Mouse (Mus musculus) urinary bladder, postnatal 10 days (tissue): ENCODE measurements at regions not wholly inside any gene's neighbourhood (a gene's known extent, or its start where the extent isn't known, plus 50 kb on each side); places are given as distances from the start of the nearest gene placed in this dataset.

Experiments used
- DNase-seq: peaks from one replicate; pipeline ENCODE4 v3.0.0; 2022; ENCODE audit warnings: low spot score

GRCm38 (mm10) chr11:113028235-113028919 lies 246.4 kb downstream of the Sox9 start:
- DNase-seq: no peak

DNA sequence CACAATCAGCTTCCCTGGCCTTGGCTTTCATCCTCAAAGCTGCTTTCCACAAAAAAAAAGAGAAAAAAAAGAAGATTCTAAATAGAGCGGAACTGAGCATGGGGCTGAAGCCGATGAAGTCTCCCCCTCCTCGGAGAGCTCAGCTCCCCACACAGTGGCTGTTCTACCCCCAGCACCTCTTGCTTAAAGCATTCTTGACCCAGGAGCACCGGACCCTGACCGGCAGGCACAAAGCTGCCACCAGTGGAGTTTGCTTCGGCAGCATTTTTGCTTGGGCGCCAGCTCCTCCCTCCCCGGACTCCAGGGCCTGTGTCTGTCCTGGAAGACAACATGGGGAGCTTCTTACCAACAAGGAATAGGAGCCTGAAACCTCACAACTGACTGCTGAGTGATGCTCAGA lies 249.4 kb downstream of the Sox9 start:
- no peak for DNase-seq

GRCm38 (mm10) chr11:113032487-113033228 lies 250.6 kb downstream of the Sox9 start:
- no peak for DNase-seq

DNA sequence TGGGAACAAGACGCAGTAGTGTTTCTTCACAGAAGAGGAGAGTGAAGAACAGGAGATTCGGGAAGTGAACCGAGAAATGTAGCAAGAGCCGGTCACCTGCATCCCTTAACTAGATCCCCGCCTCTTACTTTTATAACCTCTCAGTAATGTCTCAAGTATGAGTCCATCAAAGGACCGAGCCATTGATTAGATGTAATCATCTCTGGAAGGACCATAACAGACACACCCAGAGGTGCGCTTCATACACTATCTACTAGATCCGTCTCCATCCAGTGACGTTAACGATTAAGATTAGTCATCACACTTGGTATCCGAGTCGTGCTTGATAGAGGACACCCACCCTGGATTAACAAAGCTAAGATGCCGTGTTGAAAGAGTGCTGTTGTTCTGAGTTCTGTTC lies 252.9 kb downstream of the Sox9 start:
- no peak for DNase-seq

- DNase-seq: no peak
Measured at GRCm38 (mm10) chr11:113037736-113038135, 255.7 kb downstream of the Sox9 start.

DNA sequence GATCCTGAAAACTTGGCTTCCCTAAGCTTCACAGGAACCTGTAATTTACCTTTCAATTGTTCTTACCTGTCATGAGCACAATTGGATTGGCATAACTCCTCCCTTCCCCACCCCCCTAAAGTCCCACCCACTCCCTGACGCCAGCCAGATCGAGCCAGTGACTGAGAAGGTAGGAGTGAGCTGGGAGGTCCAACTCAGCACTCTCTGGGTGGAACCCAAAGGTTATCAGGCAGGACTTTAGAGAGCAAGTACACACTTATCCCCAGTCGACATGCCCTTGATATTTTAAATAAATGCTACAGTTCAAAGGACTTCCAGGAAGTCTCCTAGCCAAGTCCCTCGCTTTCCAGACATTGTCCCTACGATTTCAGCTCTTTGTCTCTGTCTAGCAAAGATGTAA lies 260.7 kb downstream of the Sox9 start:
- DNase-seq: no peak

GRCm38 (mm10) chr11:113046200-113047051 lies 264.4 kb downstream of the Sox9 start:
- no peak for DNase-seq

GRCm38 (mm10) chr11:113048158-113048557 lies 266.1 kb downstream of the Sox9 start:
- no peak for DNase-seq

- no peak for DNase-seq
Measured at GRCm38 (mm10) chr11:113049593-113049992, 267.6 kb downstream of the Sox9 start.

DNA sequence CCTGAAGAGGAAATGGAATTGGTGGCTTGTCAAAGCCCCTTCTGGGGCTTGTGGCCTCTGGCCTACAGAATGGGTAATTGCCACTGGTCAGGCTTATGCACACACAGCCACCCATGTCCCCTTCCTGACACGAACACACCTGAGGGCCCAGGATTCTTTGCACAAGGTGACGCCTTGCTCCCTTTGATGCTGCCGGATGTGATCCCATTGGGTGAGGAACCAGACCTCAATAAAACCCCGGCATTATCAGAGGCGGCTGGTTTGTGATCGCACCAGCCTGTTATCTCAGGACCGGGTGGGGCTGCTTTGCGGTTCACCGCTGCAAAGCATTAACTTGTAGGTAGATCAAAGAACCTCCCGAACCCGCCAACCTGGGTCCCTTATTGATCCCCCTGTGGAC lies 270.5 kb downstream of the Sox9 start:
- no peak for DNase-seq

DNA sequence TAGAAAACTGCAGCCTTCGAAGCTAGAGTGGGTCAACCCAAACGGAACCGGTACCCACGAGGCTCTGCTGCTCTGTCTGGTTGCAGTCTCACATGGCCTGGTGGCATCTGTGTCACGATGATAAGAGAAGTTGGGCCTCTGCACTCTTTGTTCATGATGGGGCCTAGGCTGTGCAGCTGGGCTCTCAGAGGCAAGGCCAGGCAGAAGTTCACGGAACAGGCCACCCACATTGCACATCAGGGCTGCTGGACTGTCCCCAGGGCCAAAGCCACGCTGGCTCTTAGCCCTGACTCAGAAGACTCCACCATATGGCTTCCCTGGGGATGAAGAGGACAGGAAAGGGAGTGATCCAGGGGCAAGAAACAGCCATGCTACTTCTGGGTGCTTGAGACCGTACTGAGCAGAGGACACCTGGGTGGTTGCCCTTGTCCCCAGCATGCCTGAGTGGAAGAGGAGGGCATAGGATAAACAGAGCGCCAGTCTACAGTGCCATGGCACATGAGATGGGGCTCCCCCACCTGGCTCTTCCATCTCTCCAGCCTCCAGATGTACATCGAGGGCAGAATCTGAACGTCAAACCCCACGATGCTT lies 274.1 kb downstream of the Sox9 start:
- DNase-seq: no peak

GRCm38 (mm10) chr11:113056824-113057223 lies 274.8 kb downstream of the Sox9 start:
- no peak for DNase-seq

- DNase-seq: no peak
Measured at GRCm38 (mm10) chr11:113070365-113070764, 288.3 kb downstream of the Sox9 start.

DNA sequence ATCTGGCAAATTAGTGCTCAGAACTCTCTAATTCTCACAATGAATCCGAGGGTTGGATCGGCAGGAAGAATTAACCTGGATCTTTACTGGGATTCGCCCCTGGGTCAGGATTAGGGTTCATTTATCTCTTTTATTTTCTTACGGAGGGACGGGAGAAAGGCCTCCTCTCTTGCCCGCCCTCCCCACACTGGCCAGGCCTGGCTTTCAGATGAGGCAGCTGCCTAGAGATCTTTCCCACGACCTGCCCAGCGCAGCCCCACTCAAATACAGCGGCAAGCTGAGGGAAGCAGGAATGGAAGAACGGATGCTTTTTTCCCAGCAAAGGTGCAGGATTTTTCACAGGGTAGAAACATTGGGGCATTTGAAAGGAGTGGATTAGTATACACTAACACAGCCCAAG lies 289.9 kb downstream of the Sox9 start:
- no peak for DNase-seq

DNA sequence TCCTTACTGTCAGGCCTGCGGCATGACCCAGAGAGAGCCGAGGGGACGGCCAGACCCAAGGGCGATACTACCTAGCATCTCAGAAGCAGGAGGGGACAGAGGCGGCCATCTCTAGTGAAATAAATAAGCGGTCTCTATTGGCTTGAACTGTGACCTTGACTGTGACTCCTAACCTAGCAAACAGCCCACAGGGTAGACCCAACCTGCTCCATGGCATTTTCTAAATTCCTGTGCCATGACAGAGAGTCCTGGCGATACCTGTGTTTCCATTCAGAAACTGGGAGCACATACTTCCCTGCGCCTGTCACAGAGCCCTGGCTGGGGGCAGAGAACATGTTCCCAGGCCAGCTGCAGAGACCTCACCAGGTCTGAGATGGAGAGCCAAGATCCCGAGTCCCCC lies 292.3 kb downstream of the Sox9 start:
- no peak for DNase-seq

GRCm38 (mm10) chr11:113076371-113076770 lies 294.3 kb downstream of the Sox9 start:
- DNase-seq: no peak

DNA sequence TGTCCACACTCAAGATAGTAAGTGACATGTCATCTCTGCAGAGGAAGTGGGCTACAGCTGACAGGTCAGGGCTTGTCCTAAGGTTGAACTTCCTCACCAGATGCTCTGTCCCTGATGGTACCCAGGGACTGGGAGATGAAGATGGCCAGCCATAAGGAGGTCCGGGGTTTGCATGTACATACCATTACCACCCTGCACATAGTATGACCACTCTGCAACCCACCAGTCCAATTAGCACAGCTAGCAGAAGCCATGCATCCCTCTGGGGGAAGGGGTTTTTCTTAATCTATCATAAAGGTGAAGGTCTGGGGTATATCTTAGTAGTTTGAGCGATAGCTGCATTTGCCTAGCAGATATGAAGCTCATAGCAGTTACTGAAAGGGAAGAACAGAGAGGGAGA lies 298.3 kb downstream of the Sox9 start:
- DNase-seq: no peak

GRCm38 (mm10) chr11:113084442-113084841 lies 302.4 kb downstream of the Sox9 start:
- DNase-seq: no peak

DNA sequence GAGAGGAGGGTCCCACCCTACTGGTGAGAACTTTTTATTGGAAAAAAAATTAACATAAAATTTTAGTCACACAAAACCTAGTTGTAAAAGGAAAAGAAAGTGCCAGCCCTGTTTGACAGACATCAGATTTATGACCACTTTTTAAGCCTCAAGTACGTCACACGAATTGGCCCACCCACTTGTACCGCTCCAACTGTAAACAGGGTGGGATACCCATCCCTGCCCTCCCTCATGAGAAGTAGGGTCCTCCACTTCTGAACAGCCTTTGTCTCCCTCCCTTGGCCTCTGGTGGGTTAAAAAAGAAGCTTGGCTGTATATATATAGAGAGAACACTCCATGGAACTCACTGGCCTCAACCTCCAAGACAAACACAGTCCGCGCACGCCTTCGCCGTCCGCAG lies 303.5 kb downstream of the Sox9 start:
- no peak for DNase-seq

DNA sequence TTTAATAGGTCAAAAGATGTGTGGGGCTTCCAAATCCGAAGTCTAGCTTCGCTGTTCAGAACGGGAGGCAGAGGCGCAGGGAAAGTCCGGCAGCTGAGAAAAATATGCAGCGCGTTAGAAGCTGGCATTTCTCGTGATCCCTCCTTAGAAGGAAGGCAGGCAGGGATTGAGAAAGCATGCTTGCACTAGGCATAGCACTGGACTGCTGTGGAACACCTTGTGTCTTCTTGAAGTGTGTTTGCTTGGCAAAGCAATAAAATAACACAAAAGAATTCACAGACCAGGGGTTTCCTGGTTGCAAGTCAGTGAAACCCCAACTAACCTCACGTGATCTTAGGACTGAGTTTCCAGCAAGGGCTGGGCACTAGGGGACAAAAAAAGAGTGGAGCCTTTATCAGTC lies 305.1 kb downstream of the Sox9 start:
- DNase-seq: no peak

DNA sequence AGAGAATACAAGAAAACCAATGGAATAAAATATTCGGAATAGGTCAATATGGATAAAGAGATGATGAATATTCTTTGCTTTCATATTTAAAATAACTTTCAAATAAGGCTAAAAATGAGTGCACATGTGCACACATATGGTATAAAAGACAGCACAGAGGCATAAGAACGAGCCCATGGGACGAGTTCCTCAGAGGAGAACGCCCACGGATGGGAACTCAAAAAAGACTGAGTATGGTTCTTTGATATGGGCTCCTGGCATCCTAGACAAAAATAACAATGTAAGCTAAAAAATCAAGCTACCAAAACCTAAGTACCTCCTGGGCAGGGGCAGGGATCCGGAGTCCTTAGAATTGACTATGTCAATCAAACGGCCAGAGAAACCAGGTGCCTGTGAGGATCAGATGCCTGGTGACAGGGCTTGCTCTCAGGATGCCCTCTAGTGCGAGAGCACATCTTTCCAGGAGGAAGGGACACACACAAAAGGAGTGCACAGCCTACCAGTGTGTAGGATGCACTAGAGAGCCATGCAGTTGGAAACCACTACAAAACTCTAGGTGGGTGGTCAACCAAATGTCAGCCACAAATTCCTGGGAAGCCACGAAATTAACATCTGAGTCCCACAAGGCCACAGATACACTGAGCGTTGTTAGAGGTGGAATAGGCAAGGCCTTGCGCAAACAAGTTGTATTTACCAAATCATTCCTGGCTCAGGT lies 307.8 kb downstream of the Sox9 start:
- no peak for DNase-seq
